Mouse (Mus musculus) G1E (cell line): ENCODE results near the gene Adgrl2. TPM values are rescaled to one million over a fixed set of nuclear protein-coding genes. Genes with fewer than 3 reads are reported as not detected.

ENCODE experiments used
- ATAC-seq: 2 replicates; pipeline ENCODE4 v1.8.0; 2016; ENCODE audit warnings: mild to moderate bottlenecking; ENCODE audit not compliant: insufficient number of reproducible peaks, poor library complexity, low FRiP score, severe bottlenecking; ENCODE audit errors: extremely low read depth
- DNase-seq: peaks from one replicate; pipeline ENCODE4 v3.0.0; 2012; ENCODE audit warnings: low spot score
- H3K27me3 ChIP-seq: 2 replicates; pipeline ENCODE4 v1.6.1; 2012; ENCODE audit warnings: mild to moderate bottlenecking, low read length, inconsistent platforms; ENCODE audit not compliant: insufficient read depth
- H3K36me3 ChIP-seq: replicated peaks from 2 replicates; pipeline ENCODE3; 2012; ENCODE audit warnings: mild to moderate bottlenecking, inconsistent platforms
- H3K4me1 ChIP-seq: 2 replicates; pipeline ENCODE4 v1.6.1; 2012; ENCODE audit warnings: low read depth, low read length, inconsistent platforms, mixed read lengths; ENCODE audit not compliant: insufficient read depth
- H3K4me3 ChIP-seq: 2 replicates; pipeline ENCODE4 v1.5.1; 2012; ENCODE audit warnings: low read depth, mild to moderate bottlenecking, inconsistent platforms, low read length, moderate library complexity, mixed read lengths
- H3K9me3 ChIP-seq: replicated peaks from 2 replicates; pipeline ENCODE4 v1.6.1; 2012; ENCODE audit warnings: inconsistent platforms
- CTCF ChIP-seq: IDR thresholded peaks from 2 replicates; pipeline ENCODE4 v1.5.1; 2012; ENCODE audit warnings: low read depth, low read length, inconsistent platforms, mixed read lengths
- GATA1 ChIP-seq: IDR thresholded peaks from 2 replicates; pipeline ENCODE4 v1.6.1; 2012; ENCODE audit warnings: borderline replicate concordance, low read length, inconsistent platforms, mixed read lengths
- GATA2 ChIP-seq: IDR thresholded peaks from 2 replicates; pipeline ENCODE4 v1.6.1; 2012; ENCODE audit warnings: low read depth, low read length, inconsistent platforms, borderline replicate concordance
- POLR2AphosphoS5 ChIP-seq: IDR thresholded peaks from 2 replicates; pipeline ENCODE4 v1.6.1; 2012; ENCODE audit warnings: low read depth, low read length, inconsistent platforms; ENCODE audit not compliant: insufficient replicate concordance
- TAL1 ChIP-seq: conservative IDR thresholded peaks from 2 replicates; pipeline ENCODE4 v1.6.1; 2012; ENCODE audit warnings: low read depth, low read length, inconsistent platforms, mixed read lengths
- polyA plus RNA-seq: library from polyadenylated mRNA; stranded (reverse); fragments of >175 nt; gene quantifications from 2 replicates; pipeline ENCODE4 v1.2.3, GENCODE M21; 2012
- total RNA-seq, 2 experiments: library from RNA; stranded (forward) in 1 of 2; stranded (reverse) in 1 of 2; fragments of 200-1000 nt in 1 of 2; fragments of >200 nt in 1 of 2; fragmentation: Nextera tagmentation in 1 of 2; gene quantifications; 2 replicates each; pipeline ENCODE4 v1.2.3; 2014 to 2017

The Adgrl2 gene
- total and polyA plus RNA-seq, 3 experiments = 0.38 TPM; not detected in 2

DNA sequence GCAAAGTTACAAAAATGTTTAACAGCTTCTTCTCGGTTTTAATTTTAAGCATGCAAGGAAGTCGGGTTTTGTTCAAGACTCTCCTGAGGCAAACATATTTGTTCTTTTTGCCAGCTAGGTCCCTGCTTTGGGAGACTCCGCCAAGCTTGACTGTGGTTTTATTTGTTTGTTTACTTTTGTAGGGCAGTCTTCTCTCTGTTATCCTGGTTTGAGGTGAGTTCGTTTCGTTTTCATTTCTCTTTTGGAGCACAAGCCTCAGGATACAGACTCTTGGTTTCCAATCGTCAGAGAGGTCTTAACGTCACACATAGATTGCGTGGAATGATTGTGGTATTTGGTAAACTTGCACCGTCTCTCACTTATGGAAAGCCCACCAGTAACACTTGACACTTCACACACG, 8.3 kb upstream of the Adgrl2 start:
- H3K9me3 ChIP-seq = peaks cover 28% of the 10 kb centered on the region
- no peaks in the 10 kb centered on the region for H3K4me1 ChIP-seq
- H3K4me3 ChIP-seq = no peak overlapping the region
- no peak for TF ChIP-seq TAL1
- no peak for TF ChIP-seq GATA2
- no peak for TF ChIP-seq CTCF
- TF ChIP-seq POLR2AphosphoS5 = no peak
- ATAC-seq (no peak), DNase-seq (no peak)
- H3K27me3 ChIP-seq = no peaks in the 10 kb centered on the region
- no peaks in the 10 kb centered on the region for H3K36me3 ChIP-seq

DNA sequence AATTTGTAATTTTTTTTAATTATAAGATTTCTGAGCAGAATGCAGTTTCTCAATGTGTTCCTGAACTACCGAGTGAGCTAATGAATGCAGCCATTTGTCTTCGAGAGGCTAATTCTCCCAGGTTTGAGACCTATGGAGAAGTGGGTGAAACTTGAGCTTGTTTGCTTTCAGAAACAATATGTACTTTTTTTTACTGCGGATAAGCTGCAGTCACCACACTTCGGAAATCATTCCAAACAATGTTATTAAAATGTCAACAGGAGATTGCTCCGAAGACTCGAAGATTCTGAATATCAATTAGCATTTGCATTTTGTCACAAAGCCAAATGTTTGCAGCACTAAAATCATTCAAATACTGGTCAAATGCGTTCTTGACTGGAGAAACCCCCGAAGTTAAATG, 701 bp upstream of the Adgrl2 start:
- DNase-seq = no peak
- Histone ChIP-seq H3K4me1 (no peaks in the 10 kb centered on the region), H3K9me3 (peaks cover 52% of the 10 kb centered on the region), H3K4me3 (no peak overlapping the region), H3K27me3 (no peaks in the 10 kb centered on the region), H3K36me3 (no peaks in the 10 kb centered on the region)
- TF ChIP-seq GATA2 (no peak), POLR2AphosphoS5 (no peak), TAL1 (no peak), GATA1 (no peak), CTCF (no peak)
- ATAC-seq = no peak

DNA sequence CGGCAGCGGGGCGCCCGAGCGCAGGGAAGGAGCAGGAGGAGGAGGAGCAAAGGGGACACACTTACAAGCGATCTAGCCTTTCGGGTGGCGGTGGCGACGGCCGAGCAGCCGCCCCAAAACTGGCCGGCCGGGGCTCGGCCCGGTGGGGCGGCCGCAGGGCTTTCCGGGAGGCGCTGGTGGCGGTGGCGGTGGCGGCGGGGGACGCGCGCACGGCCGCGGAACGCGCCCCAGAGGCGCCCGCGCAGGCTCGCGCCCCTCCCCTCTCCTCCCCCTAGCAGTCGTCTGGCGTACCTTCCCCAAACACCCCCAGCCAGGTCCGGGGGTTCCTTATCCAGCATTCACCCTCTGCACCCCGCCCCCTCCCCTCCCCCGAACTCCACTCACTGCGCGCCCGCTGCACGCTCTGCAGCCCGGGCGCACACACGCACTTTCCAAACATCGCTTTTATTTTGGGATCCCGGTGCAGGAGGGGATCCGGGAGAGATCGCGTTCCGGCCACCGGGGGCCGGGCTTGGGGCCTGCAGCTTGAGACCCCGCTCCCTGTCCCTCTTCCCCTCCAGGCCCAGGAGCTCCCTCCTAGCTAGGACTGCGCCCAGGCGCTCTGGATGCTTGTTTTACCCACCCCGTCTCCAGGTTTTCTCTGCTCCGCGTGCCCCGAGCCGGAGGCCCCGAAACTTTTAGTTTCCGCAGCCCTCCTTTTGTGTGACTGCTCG, 381 bp downstream of the Adgrl2 start:
- TF ChIP-seq CTCF (no peak), GATA1 (no peak), GATA2 (no peak), TAL1 (no peak), POLR2AphosphoS5 (no peak)
- Histone ChIP-seq H3K9me3 (peaks cover 50% of the 10 kb centered on the region), H3K36me3 (no peaks in the 10 kb centered on the region), H3K4me3 (no peak overlapping the region; the same call in 1 of the 2 replicates), H3K4me1 (no peaks in the 10 kb centered on the region), H3K27me3 (no peaks in the 10 kb centered on the region)
- ATAC-seq (no peak), DNase-seq (no peak)

- Histone ChIP-seq H3K4me1 (no peaks in the 10 kb centered on the region), H3K27me3 (no peaks in the 10 kb centered on the region)
- ATAC-seq = no peak
These were observed 1.1 kb downstream of the Adgrl2 start for GRCm38 (mm10) chr3:148988996-148989817.

GRCm38 (mm10) chr3:148988293-148988995, 1.9 kb downstream of the Adgrl2 start:
- Histone ChIP-seq H3K4me1 (no peaks in the 10 kb centered on the region), H3K36me3 (no peaks in the 10 kb centered on the region), H3K9me3 (peaks cover 49% of the 10 kb centered on the region), H3K4me3 (no peak overlapping the region; the same call in 1 of the 2 replicates), H3K27me3 (no peaks in the 10 kb centered on the region)
- DNase-seq (no peak), ATAC-seq (no peak)
- TF ChIP-seq POLR2AphosphoS5 = no peak
- TF ChIP-seq CTCF = no peak
- TF ChIP-seq GATA2 = no peak

More at GRCm38 (mm10) chr3:148988996-148989817, 1.1 kb downstream of the Adgrl2 start:
- Histone ChIP-seq H3K36me3 (no peaks in the 10 kb centered on the region), H3K9me3 (peaks cover 48% of the 10 kb centered on the region), H3K4me3 (no peak overlapping the region; the same call in 1 of the 2 replicates)
- TF ChIP-seq POLR2AphosphoS5 (no peak), GATA1 (no peak), TAL1 (no peak), GATA2 (no peak), CTCF (no peak)
- DNase-seq = no peak
